Comparison of ENCODE assay signal across 13 mouse cellular contexts in genomic region chr11:101065002-101065401, GRCm38 (mm10). TPM values are rescaled to one million over a fixed set of nuclear protein-coding genes. Genes with fewer than 3 reads are reported as not detected.
DNase-seq lines count a peak whose midpoint lies in the region; ATAC-seq and TF ChIP-seq lines count a peak whose summit lies in the region.
"Had no signal": no experiment of that assay in that cellular context is flagged by ENCODE, and none has a peak within 500 bp of the region (broad histone marks: within the 10 kb centered on the region; RNA-seq: fewer than 3 reads in every experiment).

No protein-coding gene starts in this region.

- TF ChIP-seq CTCF in testis, adult 2 months (IDR thresholded peaks at IDR 0.05; ENCODE audit: control insufficient read depth, insufficient read depth, insufficient replicate concordance, low read depth, low read length) = no peak
- no peak for TF ChIP-seq CTCF in intestine, postnatal 0 days (IDR thresholded peaks at IDR 0.05; ENCODE audit: low read depth)
- no peak for TF ChIP-seq CTCF in stomach, postnatal 0 days (IDR thresholded peaks at IDR 0.05; ENCODE audit: low read depth)

- no peak overlapping the region for H3K4me3 ChIP-seq in heart, embryonic 15.5 days
- no peak overlapping the region for H3K4me3 ChIP-seq in testis, adult 2 months (ENCODE audit: control insufficient read depth, low read depth, low read length)
- no peak overlapping the region for H3K4me3 ChIP-seq in intestine, postnatal 0 days (ENCODE audit: low read depth, low read length)
- no peak overlapping the region for H3K4me3 ChIP-seq in stomach, postnatal 0 days (ENCODE audit: low read depth, low read length)
- H3K4me3 ChIP-seq: left cerebral cortex, adult 2 months; limb, embryonic 13.5 days had no signal

- no peak overlapping the region for H3K4me2 ChIP-seq in heart, embryonic 15.5 days
- no peak overlapping the region for H3K4me2 ChIP-seq in intestine, postnatal 0 days (replicated peaks; ENCODE audit: low read depth)
- no peak overlapping the region for H3K4me2 ChIP-seq in stomach, postnatal 0 days (replicated peaks; ENCODE audit: low read depth)
- H3K4me2 ChIP-seq: limb, embryonic 13.5 days had no signal

- ATAC-seq in heart, embryonic 15.5 days (replicated peaks; ENCODE audit: insufficient number of reproducible peaks, insufficient read depth, low FRiP score, low read depth) = no peak
- no peak for ATAC-seq in intestine, postnatal 0 days
- ATAC-seq in stomach, postnatal 0 days (ENCODE audit: low FRiP score, low TSS enrichment) = no peak
- no peak for ATAC-seq in inflammation-experienced regulatory T-cells, adult 6 months

- DNase-seq in heart, postnatal 14 days = no peak
- no peak for DNase-seq in testis, postnatal 10 days (ENCODE audit: low spot score)
- DNase-seq in stomach, postnatal 0 days (ENCODE audit: low spot score) = no peak
- DNase-seq: cerebellum, adult 18-20 months; kidney, postnatal 4 days had no signal

- no peaks in the 10 kb centered on the region for H3K27me3 ChIP-seq in heart, embryonic 15.5 days
- no peaks in the 10 kb centered on the region for H3K27me3 ChIP-seq in testis, adult 2 months (ENCODE audit: control insufficient read depth, insufficient read depth, low read length)
- no peaks in the 10 kb centered on the region for H3K27me3 ChIP-seq in intestine, postnatal 0 days (replicated peaks; ENCODE audit: control insufficient read depth, insufficient read depth, low read length)
- H3K27me3 ChIP-seq in stomach, postnatal 0 days (ENCODE audit: control insufficient read depth, insufficient read depth, low read length) = no peaks in the 10 kb centered on the region

- H3K9me3 ChIP-seq in heart, embryonic 15.5 days (replicated peaks) = no peaks in the 10 kb centered on the region
- no peaks in the 10 kb centered on the region for H3K9me3 ChIP-seq in intestine, postnatal 0 days (ENCODE audit: control insufficient read depth)
- no peaks in the 10 kb centered on the region for H3K9me3 ChIP-seq in stomach, postnatal 0 days (ENCODE audit: control insufficient read depth, low read length)
- H3K9me3 ChIP-seq: limb, embryonic 13.5 days had no signal

- no peak overlapping the region for H3K9ac ChIP-seq in heart, embryonic 15.5 days
- H3K9ac ChIP-seq in intestine, postnatal 0 days (ENCODE audit: low read depth, low read length) = no peak overlapping the region
- H3K9ac ChIP-seq in stomach, postnatal 0 days (ENCODE audit: low read length) = no peak overlapping the region

- intact Hi-C loops in heart, postnatal 14 days (cut with DNase I) = no loop called here

- no peaks in the 10 kb centered on the region for H3K36me3 ChIP-seq in heart, embryonic 15.5 days
- H3K36me3 ChIP-seq in testis, adult 2 months (ENCODE audit: control insufficient read depth, insufficient read depth, low read length) = no peaks in the 10 kb centered on the region
- H3K36me3 ChIP-seq in intestine, postnatal 0 days (ENCODE audit: control insufficient read depth, insufficient read depth) = peaks cover 7% of the 10 kb centered on the region
- H3K36me3 ChIP-seq in stomach, postnatal 0 days (ENCODE audit: control insufficient read depth, insufficient read depth, low read length) = 0 out of 2 replicates have a peak, but pooled peaks cover 3% of the 10 kb centered on the region

- no peak for TF ChIP-seq POLR2A in testis, adult 2 months (IDR thresholded peaks at IDR 0.05; ENCODE audit: control insufficient read depth, low read depth, low read length)

- 79% methylated on average over 9 of the region's 9 CpGs for WGBS in heart, embryonic 15.5 days
- 77% methylated on average over 9 of the region's 9 CpGs for WGBS in intestine, postnatal 0 days
- WGBS in stomach, postnatal 0 days = 86% methylated on average over 9 of the region's 9 CpGs

- no peak for TF ChIP-seq EP300 in stomach, postnatal 0 days (optimal IDR thresholded peaks at IDR 0.05)

- H3K4me1 ChIP-seq in heart, embryonic 15.5 days (replicated peaks) = peaks cover 73% of the 10 kb centered on the region
- peaks cover 14% of the 10 kb centered on the region for H3K4me1 ChIP-seq in testis, adult 2 months (ENCODE audit: control insufficient read depth, insufficient read depth, low read length)
- peaks cover 16% of the 10 kb centered on the region; the same call in 1 of the 2 replicates for H3K4me1 ChIP-seq in intestine, postnatal 0 days (replicated peaks; ENCODE audit: control insufficient read depth, insufficient read depth, low read length)
- peaks cover 21% of the 10 kb centered on the region for H3K4me1 ChIP-seq in stomach, postnatal 0 days (replicated peaks; ENCODE audit: control insufficient read depth, insufficient read depth)

- peak overlapping the region; percentile 98 for H3K27ac ChIP-seq in heart, embryonic 15.5 days
- H3K27ac ChIP-seq in testis, adult 2 months (ENCODE audit: control insufficient read depth, insufficient read depth, low read depth, low read length) = peak overlapping the region; percentile 82
- H3K27ac ChIP-seq in intestine, postnatal 0 days (ENCODE audit: low read depth, low read length) = peak overlapping the region; percentile 92; the same call in 1 of the 2 replicates
- peak overlapping the region; percentile 31; the same call in 1 of the 2 replicates for H3K27ac ChIP-seq in stomach, postnatal 0 days (replicated peaks)
- H3K27ac ChIP-seq: left cerebral cortex, adult 2 months had no signal

RNA-seq across cellular contexts. Expression of gene Naglu, which starts 4.8 kb away (rescaled TPM):
- polyA plus RNA-seq in heart, embryonic 15.5 days (2015; fragmentation: Nextera tagmentation; extraction: Ambion mirVana) = 11.6 and 16.3 TPM in 2 replicates
- 10 to 100 TPM in 1 of 2 experiments, 1 to 10 TPM in 1; 7.2 to 10.1 TPM for total RNA-seq in heart, postnatal 14 days (2021)
- polyA plus RNA-seq in testis, adult 2 months (2012; rRNA removed) = 46.2 and 46.3 TPM in 2 replicates
- 25.6 and 25.8 TPM in 2 replicates for polyA plus RNA-seq in intestine, postnatal 0 days (2015; fragmentation: Nextera tagmentation; extraction: Ambion mirVana)
- polyA plus RNA-seq in stomach, postnatal 0 days (2015; fragmentation: Nextera tagmentation; extraction: Ambion mirVana) = 16.0 and 17.1 TPM in 2 replicates
- polyA plus RNA-seq in inflammation-experienced regulatory T-cells, adult 6 months (2017; shearing (Covaris generic)) = 1 to 10 TPM; 4.4 to 7.3 (median 5.7) TPM

RNA-seq across cellular contexts. Expression of gene Hsd17b1, which starts 13.2 kb away (rescaled TPM):
- polyA plus RNA-seq in heart, embryonic 15.5 days (2015; fragmentation: Nextera tagmentation; extraction: Ambion mirVana) = not detected in 2 replicates
- under 1 TPM; 0.32 to 0.41 TPM for total RNA-seq in heart, postnatal 14 days (2021)
- 0.66 and 0.88 TPM in 2 replicates for polyA plus RNA-seq in testis, adult 2 months (2012; rRNA removed)
- polyA plus RNA-seq in intestine, postnatal 0 days (2015; fragmentation: Nextera tagmentation; extraction: Ambion mirVana) = 0.08 TPM in 1 of 2 replicates, not detected in the other
- 0.08 TPM in 1 of 2 replicates, not detected in the other for polyA plus RNA-seq in stomach, postnatal 0 days (2015; fragmentation: Nextera tagmentation; extraction: Ambion mirVana)
- polyA plus RNA-seq in inflammation-experienced regulatory T-cells, adult 6 months (2017; shearing (Covaris generic)) = under 1 TPM in 1 of 3 experiments, not detected in 2; 0.26 TPM
- total RNA-seq: megakaryocyte-erythroid progenitor cell, adult 5-6 weeks had no signal
- polyA plus RNA-seq: intestine, embryonic 14.5 days had no signal

RNA-seq across cellular contexts. Expression of gene Coasy, which starts 17.4 kb away (rescaled TPM):
- 26.6 and 29.0 TPM in 2 replicates for polyA plus RNA-seq in heart, embryonic 15.5 days (2015; fragmentation: Nextera tagmentation; extraction: Ambion mirVana)
- total RNA-seq in heart, postnatal 14 days (2021) = 10 to 100 TPM; 16.8 to 21.4 TPM
- polyA plus RNA-seq in testis, adult 2 months (2012; rRNA removed) = 21.0 and 21.7 TPM in 2 replicates
- polyA plus RNA-seq in intestine, postnatal 0 days (2015; fragmentation: Nextera tagmentation; extraction: Ambion mirVana) = 28.0 TPM in 2 replicates
- polyA plus RNA-seq in stomach, postnatal 0 days (2015; fragmentation: Nextera tagmentation; extraction: Ambion mirVana) = 26.4 and 26.8 TPM in 2 replicates
- 10 to 100 TPM; 16.5 to 21.0 (median 18.2) TPM for polyA plus RNA-seq in inflammation-experienced regulatory T-cells, adult 6 months (2017; shearing (Covaris generic))

RNA-seq across cellular contexts. Expression of gene Mlx, which starts 22.1 kb away (rescaled TPM):
- 34.5 and 38.8 TPM in 2 replicates for polyA plus RNA-seq in heart, embryonic 15.5 days (2015; fragmentation: Nextera tagmentation; extraction: Ambion mirVana)
- 10 to 100 TPM; 17.4 to 17.6 TPM for total RNA-seq in heart, postnatal 14 days (2021)
- polyA plus RNA-seq in testis, adult 2 months (2012; rRNA removed) = 6.4 and 6.7 TPM in 2 replicates
- polyA plus RNA-seq in intestine, postnatal 0 days (2015; fragmentation: Nextera tagmentation; extraction: Ambion mirVana) = 93.3 and 96.4 TPM in 2 replicates
- polyA plus RNA-seq in stomach, postnatal 0 days (2015; fragmentation: Nextera tagmentation; extraction: Ambion mirVana) = 42.3 and 42.4 TPM in 2 replicates
- 10 to 100 TPM; 61.9 to 74.3 (median 66.5) TPM for polyA plus RNA-seq in inflammation-experienced regulatory T-cells, adult 6 months (2017; shearing (Covaris generic))

RNA-seq across cellular contexts. Expression of gene Psmc3ip, which starts 30.2 kb away (rescaled TPM):
- 16.6 and 20.0 TPM in 2 replicates for polyA plus RNA-seq in heart, embryonic 15.5 days (2015; fragmentation: Nextera tagmentation; extraction: Ambion mirVana)
- total RNA-seq in heart, postnatal 14 days (2021) = 1 to 10 TPM; 2.0 to 2.2 TPM
- 77.6 and 77.9 TPM in 2 replicates for polyA plus RNA-seq in testis, adult 2 months (2012; rRNA removed)
- 9.1 and 10.5 TPM in 2 replicates for polyA plus RNA-seq in intestine, postnatal 0 days (2015; fragmentation: Nextera tagmentation; extraction: Ambion mirVana)
- polyA plus RNA-seq in stomach, postnatal 0 days (2015; fragmentation: Nextera tagmentation; extraction: Ambion mirVana) = 10.6 and 11.8 TPM in 2 replicates
- polyA plus RNA-seq in inflammation-experienced regulatory T-cells, adult 6 months (2017; shearing (Covaris generic)) = 10 to 100 TPM in 1 of 3 experiments, 1 to 10 TPM in 2; 7.7 to 19.7 (median 10.0) TPM

Comparison
In these comparisons a context has a peak if more than half of its experiments do, and no peak if none do; other contexts are left out.
1. H3K27ac ChIP-seq: peak in every context shown above with its lines; median percentile 98 in heart, embryonic 15.5 days; 92 in intestine, postnatal 0 days; 82 in testis, adult 2 months; 31 in stomach, postnatal 0 days.